Mouse (Mus musculus): ENCODE data around the gene Olfr1555-ps1. TPM values are rescaled to one million over a fixed set of nuclear protein-coding genes. Genes with fewer than 3 reads are reported as not detected.

Olfr1555-ps1 gene
- not detected in 2 replicates for polyA plus RNA-seq (2012; rRNA removed)

DNA sequence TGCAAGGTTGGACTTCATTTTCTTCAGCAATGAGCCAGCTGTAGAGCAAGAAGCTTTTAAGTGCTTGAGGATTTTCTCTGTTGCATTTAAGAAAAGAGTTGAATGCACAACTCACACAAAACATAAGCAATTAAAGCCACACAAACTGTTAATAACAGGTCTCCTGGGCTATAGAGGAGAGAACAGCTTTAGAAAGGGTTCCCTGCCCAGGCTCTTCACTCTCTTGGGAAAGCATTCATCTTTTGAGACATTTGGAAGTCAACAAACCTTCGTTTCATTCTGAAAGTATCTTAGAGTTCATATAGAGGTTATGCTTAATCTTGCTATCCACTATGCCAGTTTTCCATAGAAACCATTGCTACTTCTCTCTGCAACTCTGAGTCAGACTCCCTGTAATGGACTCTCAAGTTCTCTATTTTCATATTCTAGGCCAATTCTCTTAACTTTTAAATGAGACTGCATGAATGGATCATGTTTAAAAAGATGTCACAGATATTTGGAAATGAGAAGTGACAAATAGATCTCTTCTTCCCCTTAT, at the start of gene Olfr1555-ps1:
Gene Olfr1555-ps1 (minus strand): TSS at position 51 of the 538 bp plus-strand sequence.

DNA sequence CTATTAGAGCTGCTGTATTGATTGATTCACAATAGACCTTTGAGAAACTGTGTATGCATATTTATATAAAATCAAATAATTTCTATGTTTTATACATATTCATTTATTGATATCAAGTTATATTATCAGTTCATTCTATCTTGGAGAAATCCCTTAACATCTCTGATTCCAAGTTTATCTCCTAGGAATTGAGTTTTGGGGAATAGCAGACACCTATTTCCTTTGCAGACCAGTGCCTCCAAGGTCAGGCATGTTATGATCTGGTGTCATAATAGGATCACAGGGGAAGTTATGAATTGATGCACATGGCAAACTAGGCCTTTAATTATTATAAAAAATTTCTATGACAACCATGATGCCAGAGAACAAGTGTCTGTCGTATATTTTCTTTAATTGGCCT, 30.4 kb upstream of the Olfr1555-ps1 start, which contains the start of gene Olfr1431:
Gene Olfr1431 (plus strand): TSS at position 301 of the 400 bp plus-strand sequence.

GRCm38 (mm10) chr19:12123103-12123502, 46.8 kb downstream of the Olfr1555-ps1 start, which contains the start of gene Olfr76:
Gene Olfr76 (minus strand): TSS chr19:12123203.

DNA sequence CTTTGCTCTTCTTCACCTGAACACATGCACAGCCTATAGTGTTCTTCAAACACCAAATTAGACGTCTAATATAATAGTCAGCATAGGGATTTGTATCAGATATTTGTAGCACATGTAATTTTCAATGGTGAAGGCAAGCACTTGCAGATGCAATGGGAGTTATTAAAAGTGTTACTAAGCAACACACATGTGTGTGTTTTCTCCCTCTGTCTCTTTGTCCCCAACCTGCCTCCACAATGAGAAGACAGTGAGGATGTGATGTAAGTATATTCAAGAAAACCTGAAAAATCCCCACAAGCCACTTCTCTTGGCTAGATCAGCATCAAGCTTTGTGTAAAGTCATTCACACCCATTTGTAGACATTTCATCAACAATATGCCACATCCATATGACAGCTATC, 54.1 kb downstream of the Olfr1555-ps1 start, which contains the start of gene Olfr1428:
Gene Olfr1428 (minus strand): TSS at position 101 of the 400 bp plus-strand sequence.

Other genes starting within 250 kb of the Olfr1555-ps1 start
- 34.8 and 35.5 TPM in 2 replicates for gene Osbp, start 204.2 kb downstream of the Olfr1555-ps1 start, polyA plus RNA-seq (2012; rRNA removed)
- not detected in 2 replicates for gene Olfr1423, start 128.8 kb downstream of the Olfr1555-ps1 start, polyA plus RNA-seq (2012; rRNA removed)
- gene Olfr1424, start 107.4 kb downstream of the Olfr1555-ps1 start, polyA plus RNA-seq (2012; rRNA removed) = not detected in 2 replicates
- not detected in 2 replicates for gene Olfr1425, start 92.4 kb downstream of the Olfr1555-ps1 start, polyA plus RNA-seq (2012; rRNA removed)
- gene Olfr1426, start 78.1 kb downstream of the Olfr1555-ps1 start, polyA plus RNA-seq (2012; rRNA removed) = not detected in 2 replicates
- not detected in 2 replicates for gene Olfr1427, start 66.8 kb downstream of the Olfr1555-ps1 start, polyA plus RNA-seq (2012; rRNA removed)
- gene Olfr1428, start 54.2 kb downstream of the Olfr1555-ps1 start, polyA plus RNA-seq (2012; rRNA removed) = not detected in 2 replicates
- not detected in 2 replicates for gene Olfr76, start 46.9 kb downstream of the Olfr1555-ps1 start, polyA plus RNA-seq (2012; rRNA removed)
- gene Olfr1431, start 30.5 kb upstream of the Olfr1555-ps1 start, polyA plus RNA-seq (2012; rRNA removed) = not detected in 2 replicates
- not detected in 2 replicates for gene Olfr1432, start 62.5 kb upstream of the Olfr1555-ps1 start, polyA plus RNA-seq (2012; rRNA removed)
- gene Olfr262, start 71.5 kb upstream of the Olfr1555-ps1 start, polyA plus RNA-seq (2012; rRNA removed) = not detected in 2 replicates
- not detected in 2 replicates for gene Olfr235, start 90.9 kb upstream of the Olfr1555-ps1 start, polyA plus RNA-seq (2012; rRNA removed)
- not detected in 2 replicates for gene Olfr1434, start 109.7 kb upstream of the Olfr1555-ps1 start, polyA plus RNA-seq (2012; rRNA removed)
- gene Olfr1436, start 129.0 kb upstream of the Olfr1555-ps1 start, polyA plus RNA-seq (2012; rRNA removed) = not detected in 2 replicates
- gene Olfr1437, start 155.0 kb upstream of the Olfr1555-ps1 start, polyA plus RNA-seq (2012; rRNA removed) = not detected in 2 replicates
- gene Olfr1438-ps1, start 165.8 kb upstream of the Olfr1555-ps1 start, polyA plus RNA-seq (2012; rRNA removed) = not detected in 2 replicates
- gene Olfr1440, start 217.2 kb upstream of the Olfr1555-ps1 start, polyA plus RNA-seq (2012; rRNA removed) = not detected in 2 replicates
- gene Olfr1441, start 247.3 kb upstream of the Olfr1555-ps1 start, polyA plus RNA-seq (2012; rRNA removed) = not detected in 2 replicates

Data from central nervous system, embryonic 14 days (tissue).